Mouse (Mus musculus) liver, postnatal 0 days (tissue): ENCODE results near the gene A3galt2. TPM values are rescaled to one million over a fixed set of nuclear protein-coding genes. Genes with fewer than 3 reads are reported as not detected.

Source experiments
- ATAC-seq: fragments of 200-750 bp; cut with Nextera tagmentation; 2 replicates; pipeline ENCODE4 v1.8.0; 2017; ENCODE audit warnings: mild to moderate bottlenecking, moderate library complexity
- DNase-seq: peaks from one replicate; pipeline ENCODE4 v3.0.0-alpha.2; 2016
- H3K27ac ChIP-seq: fragments of 300-500 bp; sonication (generic); 2 replicates; pipeline ENCODE4 v1.5.1; 2014; ENCODE audit warnings: antibody characterized with exemption, moderate library complexity, mild to moderate bottlenecking, low read depth
- H3K27me3 ChIP-seq: fragments of 300-500 bp; sonication (generic); 2 replicates; pipeline ENCODE4 v1.6.1; 2014; ENCODE audit warnings: low read length, control low read depth, mixed read lengths; ENCODE audit not compliant: insufficient read depth
- H3K36me3 ChIP-seq: fragments of 300-500 bp; sonication (generic); replicated peaks from 2 replicates; pipeline ENCODE4 v1.6.1; 2014; ENCODE audit warnings: mild to moderate bottlenecking, control low read depth, low read length, moderate library complexity, mixed read lengths; ENCODE audit not compliant: insufficient read depth
- H3K4me1 ChIP-seq: fragments of 300-500 bp; sonication (generic); 2 replicates; pipeline ENCODE4 v1.6.1; 2014; ENCODE audit warnings: antibody characterized with exemption, mild to moderate bottlenecking, control low read depth; ENCODE audit not compliant: insufficient read depth
- H3K4me2 ChIP-seq: fragments of 300-500 bp; sonication (generic); 2 replicates; pipeline ENCODE4 v1.6.1; 2014; ENCODE audit warnings: low read depth, mild to moderate bottlenecking, low read length, moderate library complexity, mixed read lengths
- H3K4me3 ChIP-seq: fragments of 300-500 bp; sonication (generic); 2 replicates; pipeline ENCODE4 v1.5.1; 2014; ENCODE audit warnings: low read depth, low read length
- H3K9ac ChIP-seq: fragments of 300-500 bp; sonication (generic); replicated peaks from 2 replicates; pipeline ENCODE4 v1.6.1; 2014; ENCODE audit warnings: mild to moderate bottlenecking, moderate library complexity
- H3K9me3 ChIP-seq: fragments of 300-500 bp; sonication (generic); 2 replicates; pipeline ENCODE4 v1.6.1; 2016; ENCODE audit warnings: mild to moderate bottlenecking, control low read depth, low read length, mixed read lengths
- CTCF ChIP-seq: sonication (generic); IDR thresholded peaks from 2 replicates; pipeline ENCODE4 v1.5.1; 2016; ENCODE audit warnings: antibody characterized with exemption, low read depth
- EP300 ChIP-seq: IDR thresholded peaks from 2 replicates; pipeline ENCODE4 v1.6.1; 2016; ENCODE audit warnings: antibody characterized with exemption, low read depth, mild to moderate bottlenecking
- WGBS: fragments of 180-500 bp; shearing (Covaris S2); extraction: QIAGEN DNeasy Blood & Tissue Kit; methylation state at CpG from one replicate; pipeline ENCODE4 v1.1.7; 2014; ENCODE audit not compliant: insufficient replicate concordance; 5-methylcytosine and 5-hydroxymethylcytosine counted together
- polyA plus RNA-seq: library from polyadenylated mRNA; unstranded; fragments of >200 nt; fragmentation: Nextera tagmentation; extraction: Ambion mirVana; gene quantifications from 2 replicates; pipeline ENCODE4 v1.2.1, GENCODE M21; 2015

Gene A3galt2
- polyA plus RNA-seq, 1 experiment from 2014 or later: not detected

DNA sequence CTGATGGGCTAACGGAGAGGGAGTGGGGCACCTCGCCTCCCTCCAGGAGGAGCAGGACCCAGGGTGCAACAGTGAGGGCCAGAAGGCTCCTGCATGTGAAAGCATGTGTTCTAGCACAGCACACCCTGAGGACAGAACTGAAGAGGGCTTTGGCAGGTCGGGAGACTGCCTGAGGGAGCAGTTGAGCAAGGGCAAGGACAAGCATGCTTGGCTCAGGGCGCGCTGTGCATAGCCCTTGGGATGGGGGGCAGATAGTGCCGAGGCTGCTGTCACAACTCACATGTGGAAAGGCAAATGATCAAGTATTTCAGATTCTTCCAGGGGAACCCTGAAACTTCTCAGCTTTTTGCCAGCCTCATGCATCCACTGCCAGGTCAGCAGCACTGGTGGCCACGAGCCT, 6.9 kb upstream of the A3galt2 start:
- no peaks in the 10 kb centered on the region for H3K4me1 ChIP-seq
- WGBS: 89% methylated on average over 7 of the region's 7 CpGs
- H3K27ac ChIP-seq: no peak overlapping the region
- H3K4me3 ChIP-seq: no peak overlapping the region
- no peak for TF ChIP-seq EP300
- no peak for TF ChIP-seq CTCF
- no peak overlapping the region for H3K4me2 ChIP-seq
- no peaks in the 10 kb centered on the region for H3K27me3 ChIP-seq
- H3K9ac ChIP-seq: no peak overlapping the region
- no peaks in the 10 kb centered on the region for H3K9me3 ChIP-seq
- no peak for DNase-seq
- H3K36me3 ChIP-seq: peaks cover 86% of the 10 kb centered on the region
- no peak for ATAC-seq

DNA sequence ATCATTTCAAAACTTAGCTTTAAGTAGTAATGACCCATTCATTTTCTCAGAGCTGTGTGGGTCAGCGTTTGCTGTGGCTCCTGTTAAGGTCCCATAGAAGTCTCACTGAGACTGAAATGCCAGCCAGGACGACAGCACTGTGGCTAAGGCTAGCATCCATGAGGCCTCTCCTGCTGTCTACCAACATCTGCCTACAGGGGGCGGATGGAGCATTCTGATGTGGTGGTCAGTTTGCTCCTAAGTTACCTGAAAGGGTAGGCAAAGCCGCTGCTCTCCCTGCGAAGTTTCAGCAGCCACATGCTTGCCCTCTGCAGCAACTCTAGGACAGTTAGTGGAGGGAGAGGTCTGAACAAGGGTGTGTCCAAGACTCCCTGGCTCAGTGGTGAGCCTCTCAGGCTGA, 4.2 kb upstream of the A3galt2 start:
- Histone ChIP-seq H3K4me3 (no peak overlapping the region), H3K4me1 (no peaks in the 10 kb centered on the region), H3K9me3 (no peaks in the 10 kb centered on the region), H3K36me3 (peaks cover 64% of the 10 kb centered on the region), H3K4me2 (no peak overlapping the region), H3K27me3 (no peaks in the 10 kb centered on the region), H3K27ac (no peak overlapping the region), H3K9ac (no peak overlapping the region)
- TF ChIP-seq EP300 (no peak), CTCF (peak; percentile 49)
- DNase-seq: no peak
- no peak for ATAC-seq
- WGBS: 62% methylated on average over 5 of the region's 5 CpGs

DNA sequence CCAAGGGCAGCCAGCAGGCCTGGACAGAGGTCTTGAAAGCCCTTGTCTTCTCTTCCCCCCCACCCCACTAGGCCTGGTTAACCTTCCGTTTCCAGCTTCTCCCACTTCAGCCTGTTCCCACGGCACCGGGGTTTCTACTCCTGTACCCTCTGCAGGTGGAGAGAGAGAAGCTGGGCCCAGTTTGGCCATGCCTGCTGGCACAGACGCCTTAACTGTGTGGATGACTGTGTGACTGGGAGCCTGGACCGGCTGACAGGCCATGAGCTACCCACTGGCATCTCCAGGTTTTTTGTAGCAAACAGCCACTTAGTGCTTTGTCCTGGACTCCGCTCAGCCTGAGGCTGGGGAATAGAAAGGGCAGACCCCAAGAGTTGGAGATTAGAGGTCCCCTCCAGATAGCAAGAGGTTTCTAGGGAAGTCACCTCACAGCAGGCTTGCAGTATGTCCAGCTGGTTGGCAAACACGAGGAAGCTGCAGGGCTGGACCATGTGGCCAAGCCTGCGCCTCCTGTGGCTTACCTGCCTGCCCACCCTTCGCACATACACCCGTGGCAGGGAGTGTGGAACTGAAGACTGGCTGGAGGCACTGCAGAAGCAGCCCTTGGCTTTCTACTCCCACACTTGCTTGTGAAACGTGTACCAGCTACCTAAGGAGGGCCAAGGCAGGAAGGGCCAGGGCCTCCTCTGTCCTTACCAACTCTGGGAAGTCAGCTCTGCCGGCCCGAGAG, 3.0 kb upstream of the A3galt2 start:
- WGBS: 84% methylated on average over 13 of the region's 13 CpGs
- DNase-seq (no peak), ATAC-seq (no peak)
- peaks cover 52% of the 10 kb centered on the region for H3K36me3 ChIP-seq
- no peak overlapping the region for H3K27ac ChIP-seq
- no peak overlapping the region for H3K9ac ChIP-seq
- H3K9me3 ChIP-seq: no peaks in the 10 kb centered on the region
- TF ChIP-seq CTCF (no peak), EP300 (no peak)
- H3K4me2 ChIP-seq: no peak overlapping the region
- no peak overlapping the region for H3K4me3 ChIP-seq
- no peaks in the 10 kb centered on the region for H3K4me1 ChIP-seq
- no peaks in the 10 kb centered on the region for H3K27me3 ChIP-seq

DNA sequence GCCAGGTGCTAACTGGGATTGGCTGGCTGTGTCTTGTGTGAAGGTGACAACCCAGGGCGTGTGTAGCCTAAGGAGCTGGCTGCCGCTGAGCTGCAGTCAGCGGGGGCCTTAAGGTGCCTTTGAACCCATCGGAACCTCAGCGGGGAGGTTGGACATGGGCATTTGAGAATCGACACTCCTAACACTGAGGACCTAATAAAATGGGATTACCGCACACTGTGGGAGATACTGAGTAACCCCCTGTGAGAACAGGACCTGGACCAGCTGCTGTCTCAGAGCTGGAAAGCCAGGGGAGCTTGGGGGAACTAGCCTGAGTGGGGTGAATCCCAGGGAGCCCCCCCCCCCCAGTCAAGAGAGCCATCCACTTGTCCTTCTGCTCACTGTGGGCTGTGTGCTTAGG, 1.6 kb upstream of the A3galt2 start:
- TF ChIP-seq EP300: no peak
- no peak for TF ChIP-seq CTCF
- H3K4me1 ChIP-seq: no peaks in the 10 kb centered on the region
- no peaks in the 10 kb centered on the region for H3K9me3 ChIP-seq
- 89% methylated on average over 7 of the region's 7 CpGs for WGBS
- no peak overlapping the region for H3K4me2 ChIP-seq
- no peak overlapping the region for H3K9ac ChIP-seq
- peaks cover 38% of the 10 kb centered on the region for H3K36me3 ChIP-seq
- H3K27ac ChIP-seq: no peak overlapping the region
- DNase-seq (no peak), ATAC-seq (no peak)
- no peak overlapping the region for H3K4me3 ChIP-seq
- no peaks in the 10 kb centered on the region for H3K27me3 ChIP-seq

DNA sequence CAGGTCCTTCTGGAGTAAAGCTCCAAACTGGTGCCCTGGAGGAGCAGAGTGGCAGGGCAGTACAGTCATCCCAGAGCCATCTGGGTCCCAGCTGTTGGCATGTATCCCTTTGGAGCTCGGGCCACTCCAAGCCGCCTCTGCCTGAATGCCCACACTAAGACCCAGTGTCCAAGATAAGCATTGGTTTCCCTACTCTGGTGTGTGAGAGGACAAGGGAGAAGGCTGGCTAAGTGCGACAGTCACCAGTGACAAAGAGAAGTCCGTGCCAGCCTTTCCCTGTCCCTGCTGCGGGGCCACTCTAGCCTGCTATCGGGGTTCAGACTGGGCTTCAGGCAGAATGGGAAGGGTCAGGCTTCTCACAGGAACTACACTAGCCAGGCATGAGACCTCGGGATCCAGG, 736 bp downstream of the A3galt2 start:
- Histone ChIP-seq H3K27me3 (no peaks in the 10 kb centered on the region), H3K4me2 (no peak overlapping the region), H3K27ac (no peak overlapping the region), H3K4me3 (no peak overlapping the region), H3K9ac (no peak overlapping the region), H3K4me1 (no peaks in the 10 kb centered on the region), H3K9me3 (no peaks in the 10 kb centered on the region), H3K36me3 (peaks cover 23% of the 10 kb centered on the region)
- WGBS: 64% methylated on average over 7 of the region's 7 CpGs
- ATAC-seq (no peak), DNase-seq (no peak)
- TF ChIP-seq CTCF (no peak), EP300 (no peak)

DNA sequence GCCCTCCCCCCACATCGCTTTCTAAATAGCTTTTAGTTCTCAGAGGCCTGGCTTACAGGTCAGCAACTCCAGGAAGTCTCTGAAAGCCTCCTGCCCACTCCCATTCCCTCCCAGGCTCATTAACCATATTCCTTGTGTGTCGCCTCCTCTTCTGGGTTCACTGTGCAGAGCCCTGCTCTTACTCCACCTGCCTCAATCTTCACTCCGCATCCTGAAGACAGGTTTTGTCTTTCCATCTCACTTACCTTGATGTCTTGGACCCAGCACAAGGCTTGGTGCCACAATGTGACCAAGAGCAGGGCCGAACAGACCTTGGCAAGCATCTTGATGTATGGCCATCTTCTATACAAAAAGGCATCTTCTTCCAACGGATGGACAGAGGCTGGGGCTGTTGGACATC, 4.0 kb downstream of the A3galt2 start:
- H3K27ac ChIP-seq: no peak overlapping the region
- WGBS: 71% methylated on average over 5 of the region's 5 CpGs
- no peaks in the 10 kb centered on the region for H3K4me1 ChIP-seq
- no peak overlapping the region for H3K9ac ChIP-seq
- peaks cover 4% of the 10 kb centered on the region; the same call in 1 of the 2 replicates for H3K9me3 ChIP-seq
- no peaks in the 10 kb centered on the region for H3K36me3 ChIP-seq
- TF ChIP-seq CTCF (no peak), EP300 (no peak)
- ATAC-seq (no peak), DNase-seq (no peak)
- no peak overlapping the region for H3K4me2 ChIP-seq
- no peaks in the 10 kb centered on the region for H3K27me3 ChIP-seq
- no peak overlapping the region for H3K4me3 ChIP-seq
